Mouse (Mus musculus): ENCODE measurements at regions not wholly inside any gene's neighbourhood (a gene's known extent, or its start where the extent isn't known, plus 50 kb on each side); places are given as distances from the start of the nearest gene placed in this dataset.

DNA sequence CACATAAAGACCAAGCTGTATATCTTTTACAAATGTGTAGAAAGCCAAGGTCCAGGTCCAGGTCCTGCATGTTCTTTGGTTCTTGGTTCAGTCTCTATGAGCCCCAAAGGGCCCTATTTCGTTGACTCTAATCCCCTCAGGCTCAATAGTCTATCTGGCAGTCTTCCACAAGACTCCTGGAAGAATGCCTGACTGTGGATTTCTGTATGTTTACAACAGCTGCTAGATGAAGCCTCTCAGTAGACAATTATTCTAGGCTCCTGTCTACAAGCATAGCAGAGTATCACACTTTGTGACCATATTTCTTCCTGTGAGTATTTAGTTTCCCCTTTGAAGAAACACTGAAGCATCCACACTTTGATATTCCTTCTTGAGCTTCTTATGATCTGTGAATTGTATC is 374.6 kb upstream of the Slit2 start:
- H3K9ac ChIP-seq (ENCODE audit: low read length) = no peak overlapping the region
- WGBS = 13% methylated on average over 1 of the region's 1 CpGs
- no peak overlapping the region for H3K4me3 ChIP-seq (replicated peaks; ENCODE audit: low read length)
- no peak overlapping the region for H3K27ac ChIP-seq (ENCODE audit: low read length)
- H3K27me3 ChIP-seq (ENCODE audit: control insufficient read depth, insufficient read depth, low read length) = no peaks in the 10 kb centered on the region
- H3K4me1 ChIP-seq (ENCODE audit: control insufficient read depth, insufficient read depth, low read length) = no peaks in the 10 kb centered on the region
- no peaks in the 10 kb centered on the region for H3K36me3 ChIP-seq (ENCODE audit: control insufficient read depth, insufficient read depth, low read length)
- H3K4me2 ChIP-seq (ENCODE audit: low read depth, low read length) = no peak overlapping the region
- H3K9me3 ChIP-seq (replicated peaks; ENCODE audit: control insufficient read depth, low read length) = no peaks in the 10 kb centered on the region
- peak; percentile 53; the same call in 1 of the 2 replicates for ATAC-seq (ENCODE audit: insufficient read depth, low FRiP score)

Measured in stomach, embryonic 16.5 days (tissue).